Mouse (Mus musculus) CH12.LX (cell line): ENCODE measurements at regions not wholly inside any gene's neighbourhood (a gene's known extent, or its start where the extent isn't known, plus 50 kb on each side); places are given as distances from the start of the nearest gene placed in this dataset.

Source experiments
- CTCF ChIP-seq, 2 experiments: IDR thresholded peaks in 1 of 2; conservative IDR thresholded peaks in 1 of 2; 2 replicates each; pipeline ENCODE4 v1.5.1; 2011 to 2012; ENCODE audit warnings: low read depth in 2 of 2, low read length in 2 of 2, improper control_type of control experiment in 1 of 2, inconsistent platforms in 1 of 2, mild to moderate bottlenecking in 1 of 2, moderate library complexity in 1 of 2
- MEF2A ChIP-seq: IDR thresholded peaks from 2 replicates; pipeline ENCODE4 v1.6.1; 2014; ENCODE audit warnings: low read depth, mild to moderate bottlenecking, inconsistent platforms, low read length, improper control_type of control experiment, borderline replicate concordance
- POLR2A ChIP-seq: IDR thresholded peaks from 2 replicates; pipeline ENCODE4 v1.6.1; 2011; ENCODE audit warnings: low read depth, mild to moderate bottlenecking, improper control_type of control experiment, low read length
- SMC3 ChIP-seq: IDR thresholded peaks from 2 replicates; pipeline ENCODE4 v1.6.1; 2011; ENCODE audit warnings: low read depth, low read length, improper control_type of control experiment

GRCm38 (mm10) chr17:4291418-4291817 lies 595.4 kb upstream of the Nox3 start:
- TF ChIP-seq SMC3 (no peak), MEF2A (no peak), POLR2A (no peak), CTCF (conservative IDR thresholded peaks at IDR 0.05 in 1 of 2, IDR thresholded peaks at IDR 0.05 in 1 of 2; ENCODE audit: low read depth in 2 of 2, low read length in 2 of 2) (no peak)
